8 mouse cellular contexts compared by ENCODE assay signal in the genomic region with DNA sequence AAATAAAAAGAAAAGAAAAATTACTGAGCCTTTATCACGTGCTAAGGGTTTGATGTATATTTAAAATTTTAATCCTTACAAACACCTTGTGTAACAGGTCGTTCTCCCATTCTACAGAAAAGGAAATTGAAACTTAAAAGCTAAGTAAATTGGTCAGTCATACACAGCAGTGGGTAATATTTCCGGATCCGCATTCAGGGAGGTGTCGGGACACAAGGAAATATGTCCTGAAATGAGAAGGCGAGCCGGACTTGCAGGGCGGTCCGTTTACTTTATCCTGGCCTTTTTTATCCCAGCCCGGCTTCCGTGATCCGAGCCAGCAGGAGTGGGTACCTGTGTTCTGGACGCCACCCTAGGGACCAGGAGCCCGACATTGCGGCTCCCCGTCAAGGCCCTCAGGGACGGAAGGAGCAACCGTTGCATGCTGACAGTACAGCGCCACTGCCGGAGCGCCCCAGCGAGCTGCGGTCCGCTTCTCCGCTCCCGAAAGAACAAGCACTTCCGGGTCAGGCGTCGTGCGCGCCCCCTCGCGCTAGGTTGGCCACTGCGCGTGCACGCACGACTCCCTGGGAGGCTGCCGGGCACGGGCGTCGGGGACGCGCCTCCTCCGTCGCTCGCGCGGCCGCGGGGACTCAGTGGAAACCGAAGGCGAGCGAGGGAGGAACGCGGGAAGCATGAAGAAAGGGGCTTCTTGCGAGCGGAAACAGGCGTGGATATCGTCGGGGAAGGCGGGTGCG. TPM values are rescaled to one million over a fixed set of nuclear protein-coding genes. Genes with fewer than 3 reads are reported as not detected.
DNase-seq lines count a peak whose midpoint lies in the region; ATAC-seq lines count a peak whose summit lies in the region.

A gene (plus strand): TSS at position 508 of the 737 bp plus-strand sequence.
A gene (minus strand): TSS at position 512 of the 737 bp plus-strand sequence.

- peak; percentile 93 for ATAC-seq in hindbrain, embryonic 14.5 days (ENCODE audit: low FRiP score)

- WGBS in hindbrain, embryonic 14.5 days = under 1% methylated on average over 59 of the region's 62 CpGs

- H3K27me3 ChIP-seq in hindbrain, embryonic 14.5 days (ENCODE audit: control insufficient read depth, insufficient read depth, low read length) = no peaks in the 10 kb centered on the region

- no peaks in the 10 kb centered on the region for H3K9me3 ChIP-seq in hindbrain, embryonic 14.5 days (ENCODE audit: control insufficient read depth, low read length)

- H3K4me2 ChIP-seq in hindbrain, embryonic 14.5 days (replicated peaks) = peak within 1 kb of the TSS; percentile 68

- peak within 1 kb of the TSS; percentile 67 for H3K4me3 ChIP-seq in hindbrain, embryonic 14.5 days (replicated peaks; ENCODE audit: low read length)

- H3K9ac ChIP-seq in hindbrain, embryonic 14.5 days = peak within 1 kb of the TSS; percentile 79

- peak; percentile 95 for DNase-seq in R1 (ENCODE audit: low read depth, low spot score)
- peak; percentile 98 to 99 for DNase-seq in cerebellum, postnatal 25 days
- DNase-seq in frontal cortex, postnatal 25 days (ENCODE audit: low spot score in 2 of 2) = peak; percentile 92 to 93
- DNase-seq in hindbrain, embryonic 14.5 days (ENCODE audit: low spot score) = peak; percentile 98
- DNase-seq in layer of hippocampus, postnatal 36 days = peak; percentile 96
- peak; percentile 98 for DNase-seq in lung, postnatal 36 days
- peak; percentile 98 for DNase-seq in retina, postnatal 1 day
- DNase-seq in urinary bladder, adult 18-20 months (ENCODE audit: low spot score in 2 of 2) = peak; percentile 94 to 98

- H3K27ac ChIP-seq in hindbrain, embryonic 14.5 days = peak within 1 kb of the TSS; percentile 92

- H3K4me1 ChIP-seq in hindbrain, embryonic 14.5 days (replicated peaks; ENCODE audit: control insufficient read depth, insufficient read depth, low read length) = peaks cover 4% of the 10 kb centered on the region; the same call in 1 of the 2 replicates

- H3K36me3 ChIP-seq in hindbrain, embryonic 14.5 days (replicated peaks; ENCODE audit: control insufficient read depth, insufficient read depth) = peaks cover 29% of the 10 kb centered on the region

RNA-seq across cellular contexts. Expression of the first gene that starts in this region (rescaled TPM):
- polyA plus RNA-seq in hindbrain, embryonic 14.5 days (2014; fragmentation: Nextera tagmentation; extraction: Ambion mirVana) = 7.0 and 7.7 TPM in 2 replicates
- 1 to 10 TPM; 4.6 to 8.8 TPM for total RNA-seq in layer of hippocampus, postnatal 36 days (2021)

RNA-seq across cellular contexts. Expression of the second gene that starts in this region (rescaled TPM):
- polyA plus RNA-seq in hindbrain, embryonic 14.5 days (2014; fragmentation: Nextera tagmentation; extraction: Ambion mirVana) = 8.5 and 11.1 TPM in 2 replicates
- 10 to 100 TPM; 15.1 to 17.9 TPM for total RNA-seq in layer of hippocampus, postnatal 36 days (2021)

Comparison
In these comparisons a context has a peak if more than half of its experiments do, and no peak if none do; other contexts are left out.
1. Peak in every context shown above with its lines: DNase-seq, ATAC-seq, H3K4me3 ChIP-seq and H3K27ac ChIP-seq.